Mouse (Mus musculus) kidney, embryonic 15.5 days (tissue): ENCODE measurements around the gene Kdm7a. TPM values are rescaled to one million over a fixed set of nuclear protein-coding genes. Genes with fewer than 3 reads are reported as not detected.

ENCODE experiments used
- ATAC-seq: fragments of 200-750 bp; cut with Nextera tagmentation; replicated peaks from 2 replicates; pipeline ENCODE4 v1.8.0; 2017; ENCODE audit warnings: moderate TSS enrichment; ENCODE audit not compliant: low FRiP score
- H3K27ac ChIP-seq: fragments of 300-500 bp; sonication (generic); 2 replicates; pipeline ENCODE4 v1.5.1; 2015; ENCODE audit warnings: mild to moderate bottlenecking, inconsistent platforms
- H3K27me3 ChIP-seq: fragments of 300-500 bp; sonication (generic); 2 replicates; pipeline ENCODE4 v1.6.1; 2015; ENCODE audit warnings: inconsistent platforms
- H3K36me3 ChIP-seq: fragments of 300-500 bp; sonication (generic); 2 replicates; pipeline ENCODE4 v1.6.1; 2015; ENCODE audit warnings: inconsistent platforms
- H3K4me1 ChIP-seq: fragments of 300-500 bp; sonication (generic); 2 replicates; pipeline ENCODE4 v1.6.1; 2015; ENCODE audit warnings: inconsistent platforms
- H3K4me2 ChIP-seq: fragments of 300-500 bp; sonication (generic); 2 replicates; pipeline ENCODE4 v1.6.1; 2015; ENCODE audit warnings: moderate library complexity, mild to moderate bottlenecking, inconsistent platforms
- H3K4me3 ChIP-seq: fragments of 300-500 bp; sonication (generic); replicated peaks from 2 replicates; pipeline ENCODE4 v1.5.1; 2015; ENCODE audit warnings: mild to moderate bottlenecking, inconsistent platforms
- H3K9ac ChIP-seq: fragments of 300-500 bp; sonication (generic); 2 replicates; pipeline ENCODE4 v1.6.1; 2015; ENCODE audit warnings: mild to moderate bottlenecking, inconsistent platforms
- H3K9me3 ChIP-seq: fragments of 300-500 bp; sonication (generic); replicated peaks from 2 replicates; pipeline ENCODE4 v1.6.1; 2016; ENCODE audit warnings: inconsistent platforms
- WGBS: fragments of 180-500 bp; shearing (Covaris S2); methylation state at CpG from one replicate; pipeline ENCODE4 v1.1.7; 2015; ENCODE audit warnings: mixed read lengths; 5-methylcytosine and 5-hydroxymethylcytosine counted together
- polyA plus RNA-seq: library from polyadenylated mRNA; unstranded; fragments of >200 nt; fragmentation: Nextera tagmentation; extraction: Ambion mirVana; gene quantifications from 2 replicates; pipeline ENCODE4 v1.2.1, GENCODE M21; 2015

The Kdm7a gene
- polyA plus RNA-seq, 1 experiment from 2014 or later: 6.4 TPM

DNA sequence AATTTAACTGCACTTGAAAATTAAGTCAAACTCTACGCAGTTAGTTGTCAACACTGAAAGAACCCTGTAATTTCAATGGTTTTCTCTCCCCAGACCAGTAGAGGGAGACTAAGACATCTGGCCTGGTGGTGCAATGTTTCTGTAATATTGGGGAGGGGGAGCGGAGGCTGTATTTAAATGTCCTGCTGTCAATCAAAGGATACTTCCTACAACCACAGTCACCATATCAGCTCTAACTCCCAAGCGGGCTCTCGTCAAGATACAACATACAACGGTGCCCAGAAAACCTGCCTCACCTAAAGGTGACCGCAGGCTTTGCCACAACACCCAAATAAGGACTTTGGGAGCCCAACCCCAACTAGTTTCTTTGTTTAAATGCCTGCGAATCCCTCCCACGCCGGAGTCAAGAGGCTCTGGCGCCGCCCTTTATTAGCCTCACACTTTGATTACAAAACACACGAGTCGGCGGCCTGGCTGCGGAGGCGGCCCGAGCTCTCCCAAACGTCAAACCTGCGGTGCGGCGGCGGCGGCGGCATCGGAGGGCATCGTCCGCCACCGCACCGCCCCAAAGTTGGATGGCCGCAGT, 1.4 kb downstream of the Kdm7a start:
- under 1% methylated on average over 30 of the region's 30 CpGs for WGBS
- Histone ChIP-seq H3K9ac (peak overlapping the region; percentile 99), H3K9me3 (no peaks in the 10 kb centered on the region), H3K27ac (peak overlapping the region; percentile 94), H3K27me3 (no peaks in the 10 kb centered on the region), H3K4me3 (peak overlapping the region; percentile 99), H3K36me3 (no peaks in the 10 kb centered on the region), H3K4me1 (0 out of 2 replicates have a peak, but pooled peaks cover 10% of the 10 kb centered on the region), H3K4me2 (peak overlapping the region; percentile 82)
- peak; percentile 65 for ATAC-seq

DNA sequence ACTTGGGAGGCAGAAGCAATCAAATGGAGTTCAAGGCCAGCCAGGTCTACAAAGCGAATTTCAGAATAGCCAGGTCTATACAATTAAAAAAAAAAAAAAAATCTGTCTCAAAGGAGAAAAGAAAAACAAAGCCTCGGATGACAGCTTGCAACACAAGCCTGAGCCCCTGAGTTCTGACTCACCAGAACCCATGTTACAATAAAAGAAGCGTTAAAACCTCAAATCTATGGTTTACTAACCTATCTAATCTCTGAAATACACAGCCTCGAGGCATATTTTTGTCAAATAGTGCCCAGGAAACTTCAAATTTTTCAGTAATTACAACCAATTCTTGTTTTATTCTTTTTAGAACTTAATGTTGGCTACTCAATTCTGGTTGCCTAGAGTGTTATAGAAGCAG, 2.1 kb downstream of the Kdm7a start:
- no peak overlapping the region for H3K27ac ChIP-seq
- no peak overlapping the region; the same call in 1 of the 2 replicates for H3K4me2 ChIP-seq
- H3K27me3 ChIP-seq: no peaks in the 10 kb centered on the region
- no peaks in the 10 kb centered on the region for H3K36me3 ChIP-seq
- H3K9me3 ChIP-seq: no peaks in the 10 kb centered on the region
- 43% methylated on average over 4 of the region's 4 CpGs for WGBS
- H3K4me3 ChIP-seq: no peak overlapping the region
- no peak for ATAC-seq
- no peak overlapping the region for H3K9ac ChIP-seq
- 0 out of 2 replicates have a peak, but pooled peaks cover 10% of the 10 kb centered on the region for H3K4me1 ChIP-seq

DNA sequence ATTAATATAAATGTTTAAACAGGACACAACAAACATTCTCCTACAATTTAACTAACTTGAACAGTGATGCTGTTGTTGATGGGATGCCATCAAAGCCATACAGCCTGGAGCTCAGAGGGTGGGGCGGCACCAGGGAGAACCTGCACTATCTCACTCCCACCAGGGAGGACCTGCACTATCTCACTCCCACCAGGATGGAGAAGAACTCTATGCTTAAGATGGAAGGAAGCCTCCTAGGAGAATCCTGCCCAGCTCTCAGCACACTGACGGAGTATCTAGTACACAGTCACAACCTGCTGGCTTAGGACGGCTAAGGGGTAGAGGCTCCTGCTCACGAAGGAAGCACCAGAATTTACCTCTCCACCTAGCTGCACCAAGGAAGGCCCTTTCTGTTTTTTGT, 3.4 kb downstream of the Kdm7a start:
- Histone ChIP-seq H3K4me2 (no peak overlapping the region), H3K4me3 (no peak overlapping the region), H3K27ac (no peak overlapping the region), H3K27me3 (no peaks in the 10 kb centered on the region), H3K9me3 (no peaks in the 10 kb centered on the region), H3K4me1 (0 out of 2 replicates have a peak, but pooled peaks cover 10% of the 10 kb centered on the region), H3K36me3 (no peaks in the 10 kb centered on the region), H3K9ac (no peak overlapping the region)
- WGBS: 95% methylated on average over 4 of the region's 4 CpGs
- ATAC-seq: no peak

DNA sequence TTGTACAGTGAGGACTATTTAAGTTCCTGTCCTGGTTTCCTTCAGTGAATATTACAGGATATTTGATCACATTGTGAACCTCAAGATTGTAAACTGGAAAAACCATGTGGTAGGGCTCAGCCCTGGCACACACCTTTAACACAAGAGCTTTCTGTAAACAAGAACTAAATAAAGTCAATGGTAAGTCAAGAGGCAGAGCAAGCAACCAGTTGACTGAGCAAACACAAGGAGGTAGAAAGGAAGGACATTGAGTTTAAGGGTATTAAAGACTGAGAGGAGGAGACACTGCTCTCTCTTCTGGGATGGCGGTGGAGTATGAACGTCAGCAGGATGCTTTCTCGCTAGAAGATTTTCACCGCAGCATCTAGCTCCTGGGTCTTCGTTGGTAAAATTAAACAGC, 13.6 kb downstream of the Kdm7a start:
- no peaks in the 10 kb centered on the region for H3K9me3 ChIP-seq
- peaks cover 5% of the 10 kb centered on the region; the same call in 1 of the 2 replicates for H3K36me3 ChIP-seq
- no peak overlapping the region for H3K4me3 ChIP-seq
- H3K9ac ChIP-seq: no peak overlapping the region
- H3K27ac ChIP-seq: no peak overlapping the region
- H3K4me2 ChIP-seq: no peak overlapping the region
- H3K4me1 ChIP-seq: no peaks in the 10 kb centered on the region
- ATAC-seq: no peak
- H3K27me3 ChIP-seq: no peaks in the 10 kb centered on the region
- 75% methylated on average over 5 of the region's 5 CpGs for WGBS

DNA sequence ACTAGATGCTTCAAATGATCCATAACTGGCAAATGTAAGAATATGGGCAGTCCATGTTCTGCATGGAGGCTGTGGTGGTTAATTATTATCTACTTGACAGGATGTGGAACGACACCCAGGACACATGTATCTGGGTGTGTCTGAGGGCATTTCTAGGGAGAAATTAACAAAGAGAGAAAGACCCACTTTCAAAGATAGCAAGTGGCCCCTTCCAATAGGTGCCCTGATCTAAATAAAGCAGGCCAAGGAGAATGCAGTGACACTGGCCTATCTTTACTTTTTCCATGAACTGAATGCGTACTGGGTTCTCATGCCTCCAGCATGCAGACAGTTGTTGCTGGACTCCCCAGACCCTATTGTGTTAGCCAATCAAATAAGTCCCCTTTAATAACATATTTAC, 15.1 kb downstream of the Kdm7a start:
- H3K9me3 ChIP-seq: no peaks in the 10 kb centered on the region
- H3K27ac ChIP-seq: no peak overlapping the region
- H3K36me3 ChIP-seq: peaks cover 5% of the 10 kb centered on the region; the same call in 1 of the 2 replicates
- no peak overlapping the region for H3K9ac ChIP-seq
- no peak overlapping the region for H3K4me2 ChIP-seq
- no peak for ATAC-seq
- 79% methylated on average over 2 of the region's 2 CpGs for WGBS
- no peaks in the 10 kb centered on the region for H3K4me1 ChIP-seq
- H3K4me3 ChIP-seq: no peak overlapping the region
- no peaks in the 10 kb centered on the region for H3K27me3 ChIP-seq

DNA sequence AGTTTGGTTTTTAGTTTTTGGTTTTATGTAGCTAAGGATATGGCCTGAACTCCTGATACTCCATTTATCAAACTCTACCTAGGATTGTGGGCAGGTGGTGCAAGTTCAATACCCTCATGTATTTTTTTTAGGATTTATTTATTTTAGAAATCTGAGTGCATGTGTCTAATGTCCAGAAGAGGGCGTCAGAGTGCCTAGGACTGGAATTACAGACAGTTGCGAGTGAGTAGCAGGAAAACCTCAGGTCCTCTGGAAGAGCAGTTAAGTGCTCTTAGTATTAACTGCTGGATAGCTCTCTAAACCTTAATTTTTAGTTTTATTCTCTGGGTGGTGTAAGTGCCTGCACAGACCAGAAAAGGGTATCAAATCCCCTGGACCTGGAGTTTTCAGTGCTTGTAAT, 19.4 kb downstream of the Kdm7a start:
- Histone ChIP-seq H3K4me3 (no peak overlapping the region), H3K9me3 (no peaks in the 10 kb centered on the region), H3K9ac (no peak overlapping the region), H3K4me2 (no peak overlapping the region), H3K27ac (no peak overlapping the region), H3K36me3 (peaks cover 5% of the 10 kb centered on the region; the same call in 1 of the 2 replicates), H3K27me3 (no peaks in the 10 kb centered on the region), H3K4me1 (no peaks in the 10 kb centered on the region)
- WGBS: 36% methylated on average over 2 of the region's 2 CpGs
- no peak for ATAC-seq

DNA sequence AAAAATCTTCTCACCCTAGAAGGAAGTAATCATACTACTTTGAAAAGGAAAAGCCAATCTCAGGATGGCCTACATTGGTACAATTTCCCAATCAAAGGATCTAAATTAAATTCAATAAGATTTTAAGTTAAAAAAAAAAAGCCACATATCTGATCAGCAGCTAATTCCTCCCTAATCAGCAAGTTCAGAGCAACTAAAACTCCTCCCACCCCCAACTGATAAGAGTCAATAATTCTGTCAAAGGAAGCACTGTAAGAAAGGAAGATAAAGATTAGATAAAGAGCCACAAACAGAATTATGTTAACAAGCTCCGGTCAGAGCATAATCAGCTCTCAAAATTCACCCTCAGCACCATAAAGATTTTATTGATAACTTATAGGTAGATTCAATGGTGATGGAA, 37.5 kb downstream of the Kdm7a start:
- 71% methylated on average over 1 of the region's 1 CpGs for WGBS
- Histone ChIP-seq H3K36me3 (peaks cover 35% of the 10 kb centered on the region), H3K27ac (no peak overlapping the region), H3K9me3 (no peaks in the 10 kb centered on the region), H3K27me3 (no peaks in the 10 kb centered on the region), H3K4me3 (no peak overlapping the region), H3K9ac (no peak overlapping the region), H3K4me2 (no peak overlapping the region), H3K4me1 (no peaks in the 10 kb centered on the region)
- ATAC-seq: no peak

DNA sequence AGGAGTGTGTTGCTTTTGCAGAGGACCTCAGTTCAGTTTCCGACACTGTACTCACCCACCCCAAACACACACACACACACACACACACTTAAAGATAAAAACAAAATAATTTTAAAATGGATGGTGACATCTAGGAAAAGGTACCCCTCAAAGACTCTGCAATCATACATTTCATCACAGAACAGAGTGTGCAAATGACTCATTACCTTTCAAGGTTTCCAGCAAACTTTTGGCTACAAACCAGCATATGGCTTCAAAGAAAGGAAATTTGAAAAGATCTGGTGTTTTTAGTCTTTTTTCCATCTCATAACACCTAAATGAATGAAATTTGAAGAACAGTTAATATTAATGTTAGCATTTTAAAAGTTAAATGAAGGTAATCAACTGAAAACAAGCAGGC, 41.7 kb downstream of the Kdm7a start:
- Histone ChIP-seq H3K4me2 (no peak overlapping the region), H3K27ac (no peak overlapping the region), H3K4me3 (no peak overlapping the region), H3K9ac (no peak overlapping the region), H3K9me3 (no peaks in the 10 kb centered on the region), H3K27me3 (no peaks in the 10 kb centered on the region), H3K4me1 (no peaks in the 10 kb centered on the region), H3K36me3 (peaks cover 43% of the 10 kb centered on the region)
- ATAC-seq: no peak
- WGBS: 100% methylated on average over 1 of the region's 1 CpGs

DNA sequence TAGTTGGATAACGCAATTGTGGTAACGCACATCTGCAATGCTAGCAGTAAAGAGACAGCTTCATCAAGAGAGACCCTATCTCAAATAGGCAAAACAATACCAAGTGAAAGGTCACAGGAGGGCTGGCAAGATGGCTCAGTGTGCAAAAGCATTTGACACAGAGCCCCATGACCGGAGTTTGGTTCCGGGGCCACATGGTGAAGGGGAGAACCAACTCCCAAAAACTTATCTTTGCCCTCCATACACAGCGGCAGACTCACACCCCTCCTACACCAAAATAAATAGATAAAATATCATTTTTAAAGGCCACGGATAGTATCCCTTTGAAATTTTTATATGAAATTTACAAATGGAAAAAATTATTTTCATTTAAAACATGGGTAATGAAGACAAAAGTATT, 44.6 kb downstream of the Kdm7a start:
- no peaks in the 10 kb centered on the region for H3K9me3 ChIP-seq
- H3K27me3 ChIP-seq: no peaks in the 10 kb centered on the region
- H3K27ac ChIP-seq: no peak overlapping the region
- H3K4me2 ChIP-seq: no peak overlapping the region
- H3K9ac ChIP-seq: no peak overlapping the region
- WGBS: 93% methylated on average over 6 of the region's 6 CpGs
- ATAC-seq: no peak
- H3K36me3 ChIP-seq: peaks cover 27% of the 10 kb centered on the region
- no peaks in the 10 kb centered on the region for H3K4me1 ChIP-seq
- H3K4me3 ChIP-seq: no peak overlapping the region

DNA sequence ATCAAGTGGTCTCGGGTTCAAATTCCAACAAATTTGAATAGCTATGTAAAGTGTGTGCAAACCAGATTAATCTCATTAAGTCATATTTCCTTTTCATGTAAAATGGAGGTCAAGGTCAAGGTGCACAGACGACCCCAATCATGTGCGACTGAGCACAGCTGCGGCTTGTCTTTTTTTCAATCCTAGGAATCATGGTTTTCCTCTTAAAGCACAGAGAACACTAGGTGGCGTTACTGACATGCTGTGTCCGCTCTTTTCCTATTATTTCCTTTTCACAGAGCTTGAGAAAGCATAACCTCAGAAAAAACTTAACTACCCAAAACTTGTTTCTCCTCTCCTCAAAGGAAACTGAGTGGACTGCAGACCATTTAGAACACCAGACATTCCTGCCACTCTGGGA, 60.5 kb downstream of the Kdm7a start:
- Histone ChIP-seq H3K27me3 (no peaks in the 10 kb centered on the region), H3K9ac (no peak overlapping the region), H3K9me3 (no peaks in the 10 kb centered on the region), H3K36me3 (peaks cover 77% of the 10 kb centered on the region), H3K4me1 (no peaks in the 10 kb centered on the region), H3K4me3 (no peak overlapping the region), H3K27ac (no peak overlapping the region), H3K4me2 (no peak overlapping the region)
- no peak for ATAC-seq
- 52% methylated on average over 6 of the region's 6 CpGs for WGBS

DNA sequence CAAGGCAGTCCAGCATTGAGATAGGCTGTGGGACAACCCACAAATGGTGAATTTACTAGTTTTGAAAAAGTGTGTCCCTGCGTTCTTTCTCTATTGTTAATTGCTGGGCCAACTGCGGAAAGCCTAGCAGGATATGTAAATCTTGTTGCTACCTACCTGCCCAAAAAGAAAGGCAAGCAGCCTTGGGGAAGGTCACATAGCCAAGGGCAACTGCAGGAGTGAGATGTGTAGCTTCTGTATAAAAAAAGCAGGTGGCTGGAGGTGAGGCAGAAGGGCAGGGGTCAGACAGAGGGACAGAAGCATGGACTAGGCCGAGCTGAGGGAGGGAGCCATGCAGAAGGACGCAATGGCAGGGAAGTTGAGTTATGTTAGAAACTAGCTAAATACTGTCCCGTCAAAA, 74.0 kb downstream of the Kdm7a start:
- ATAC-seq: no peak
- H3K4me1 ChIP-seq: no peaks in the 10 kb centered on the region
- 0 out of 2 replicates have a peak, but pooled peaks cover 5% of the 10 kb centered on the region for H3K9me3 ChIP-seq
- no peak overlapping the region for H3K4me2 ChIP-seq
- H3K27me3 ChIP-seq: no peaks in the 10 kb centered on the region
- 64% methylated on average over 5 of the region's 5 CpGs for WGBS
- peaks cover 22% of the 10 kb centered on the region for H3K36me3 ChIP-seq
- H3K9ac ChIP-seq: no peak overlapping the region
- no peak overlapping the region for H3K4me3 ChIP-seq
- H3K27ac ChIP-seq: no peak overlapping the region

DNA sequence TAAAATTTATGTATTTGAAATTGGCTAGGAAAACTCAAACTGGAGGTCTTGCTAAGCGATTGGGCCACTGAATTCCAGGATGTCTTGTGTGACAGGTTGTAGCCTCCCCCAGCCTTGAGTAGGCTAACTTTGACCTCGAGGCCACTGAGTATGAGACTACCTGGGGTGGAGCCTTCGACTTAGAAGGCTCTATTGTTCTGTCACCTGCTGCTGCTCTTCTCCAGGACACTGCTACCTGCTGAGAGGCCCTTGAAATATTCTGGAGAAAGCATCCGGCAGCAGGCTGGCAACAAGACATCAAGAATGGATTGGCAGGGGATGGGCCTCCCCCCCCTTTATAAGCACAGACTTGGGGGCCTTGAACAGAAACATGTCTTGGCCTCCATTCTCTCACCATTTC, 75.1 kb downstream of the Kdm7a start:
- WGBS: 43% methylated on average over 4 of the region's 4 CpGs
- no peaks in the 10 kb centered on the region for H3K4me1 ChIP-seq

DNA sequence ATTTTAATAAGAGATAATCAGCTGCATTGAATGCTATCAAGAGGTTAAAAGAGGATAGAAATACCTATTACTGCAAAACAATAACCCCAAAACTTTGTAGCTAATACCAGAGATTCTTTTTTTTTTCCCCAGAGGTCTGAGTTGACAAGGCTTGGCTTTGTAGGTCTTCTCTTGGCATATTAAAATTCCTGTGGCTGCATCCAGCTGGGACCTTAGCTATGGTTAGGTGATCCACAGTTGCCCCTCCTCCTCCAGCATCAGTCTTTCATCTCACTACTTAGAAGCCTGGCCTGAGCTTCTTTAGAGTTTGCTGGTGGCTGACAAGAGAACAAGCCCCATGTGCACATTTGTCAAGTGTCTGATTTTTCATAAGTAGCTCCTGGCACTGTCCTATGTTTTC, 81.9 kb downstream of the Kdm7a start:
- 0 out of 2 replicates have a peak, but pooled peaks cover 6% of the 10 kb centered on the region for H3K9me3 ChIP-seq
- no peaks in the 10 kb centered on the region for H3K4me1 ChIP-seq
- no peaks in the 10 kb centered on the region for H3K36me3 ChIP-seq
- no peak for ATAC-seq
- no peaks in the 10 kb centered on the region; the same call in 1 of the 2 replicates for H3K27me3 ChIP-seq
- H3K4me2 ChIP-seq: no peak overlapping the region
- H3K9ac ChIP-seq: no peak overlapping the region
- H3K27ac ChIP-seq: no peak overlapping the region
- no peak overlapping the region for H3K4me3 ChIP-seq

More for the DNA sequence above, 75.1 kb downstream of the Kdm7a start:
- ATAC-seq: no peak
- H3K4me3 ChIP-seq: no peak overlapping the region
- H3K36me3 ChIP-seq: peaks cover 22% of the 10 kb centered on the region
- no peaks in the 10 kb centered on the region for H3K27me3 ChIP-seq
- no peak overlapping the region for H3K27ac ChIP-seq
- no peak overlapping the region for H3K9ac ChIP-seq
- no peak overlapping the region for H3K4me2 ChIP-seq
- 0 out of 2 replicates have a peak, but pooled peaks cover 6% of the 10 kb centered on the region for H3K9me3 ChIP-seq
